Mouse (Mus musculus) myocyte (in vitro differentiated cells): ENCODE results near the gene Naa80.

Experiments
- CEBPB ChIP-seq: IDR thresholded peaks from 2 replicates; pipeline ENCODE4 v1.6.1; 2011; ENCODE audit warnings: mild to moderate bottlenecking, moderate library complexity; ENCODE audit not compliant: poor library complexity, insufficient read depth, severe bottlenecking
- POLR2A ChIP-seq: IDR thresholded peaks from one replicate; pipeline ENCODE4 v1.6.1; 2011; ENCODE audit warnings: low read depth, mild to moderate bottlenecking, control low read depth, moderate library complexity; ENCODE audit not compliant: insufficient read length
- SRF ChIP-seq: IDR thresholded peaks from one replicate; pipeline ENCODE4 v1.6.1; 2011; ENCODE audit warnings: low read depth; ENCODE audit not compliant: control insufficient read depth, insufficient read length
- USF1 ChIP-seq: IDR thresholded peaks from one replicate; pipeline ENCODE4 v1.6.1; 2011; ENCODE audit warnings: low read depth, mild to moderate bottlenecking, control low read depth, moderate library complexity

DNA sequence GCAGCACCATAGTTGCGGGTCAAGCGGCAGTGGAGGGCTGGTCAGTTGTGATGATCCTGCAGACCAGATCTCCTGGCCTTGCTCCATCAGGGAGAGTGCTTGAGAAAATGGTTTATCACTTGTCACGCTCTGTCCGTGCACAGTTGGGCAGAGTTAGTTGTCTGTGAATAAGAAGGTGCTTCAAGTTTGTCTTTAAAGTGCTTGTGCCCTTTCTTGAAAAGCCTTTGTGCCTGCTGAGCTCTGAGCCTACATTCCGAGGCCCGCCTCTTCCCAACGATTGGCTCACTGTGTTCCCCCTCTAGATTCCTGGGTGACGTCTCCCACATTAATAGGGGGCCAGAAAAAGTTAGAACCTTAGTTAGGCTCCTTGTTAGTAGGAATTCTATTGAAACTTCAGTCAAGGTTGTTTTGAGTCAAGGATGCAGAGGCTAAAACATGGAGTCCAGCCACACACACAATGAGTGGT, 26.8 kb upstream of the Naa80 start:
- no peak for TF ChIP-seq POLR2A
- no peak for TF ChIP-seq USF1
- no peak for TF ChIP-seq SRF
- no peak for TF ChIP-seq CEBPB
